Mouse (Mus musculus) heart, embryonic 10.5 days (tissue): Measurements from ENCODE around the gene Tbx6. TPM values are rescaled to one million over a fixed set of nuclear protein-coding genes. Genes with fewer than 3 reads are reported as not detected.
"Not testable (repeated sequence)": the region's sequence is repeated elsewhere in the genome, so short reads cannot be mapped to it uniquely, and the experiment has no call there.

Source experiments
- DNase-seq: peaks from one replicate; pipeline ENCODE4 v3.0.0-alpha.2; 2017; ENCODE audit warnings: low spot score
- H3K27ac ChIP-seq: fragments of 300-500 bp; sonication (generic); 2 replicates; pipeline ENCODE4 v1.5.1; 2016; ENCODE audit warnings: mild to moderate bottlenecking
- H3K27me3 ChIP-seq: fragments of 300-500 bp; sonication (generic); 2 replicates; pipeline ENCODE4 v1.6.1; 2016; ENCODE audit warnings: mild to moderate bottlenecking; ENCODE audit not compliant: poor library complexity, insufficient read depth, severe bottlenecking
- H3K36me3 ChIP-seq: fragments of 300-500 bp; sonication (generic); 2 replicates; pipeline ENCODE4 v1.6.1; 2016; ENCODE audit warnings: mild to moderate bottlenecking, moderate library complexity
- H3K4me1 ChIP-seq: fragments of 300-500 bp; sonication (generic); 2 replicates; pipeline ENCODE4 v1.6.1; 2016; ENCODE audit warnings: mild to moderate bottlenecking
- H3K4me3 ChIP-seq: fragments of 300-500 bp; sonication (generic); 2 replicates; pipeline ENCODE4 v1.5.1; 2016; ENCODE audit warnings: mild to moderate bottlenecking, moderate library complexity
- H3K9me3 ChIP-seq: fragments of 300-500 bp; sonication (generic); 2 replicates; pipeline ENCODE4 v1.6.1; 2016; ENCODE audit warnings: mild to moderate bottlenecking, moderate library complexity
- WGBS: fragments of 180-500 bp; shearing (Covaris S2); methylation state at CpG from one replicate; pipeline ENCODE4 v1.1.7; 2016; 5-methylcytosine and 5-hydroxymethylcytosine counted together
- polyA plus RNA-seq: library from polyadenylated mRNA; unstranded; fragments of >200 nt; fragmentation: Nextera tagmentation; extraction: Ambion mirVana; gene quantifications from 2 replicates; pipeline ENCODE4 v1.2.1, GENCODE M21; 2016

Tbx6 gene
- polyA plus RNA-seq, 1 experiment from 2014 or later = 0.53 TPM

DNA sequence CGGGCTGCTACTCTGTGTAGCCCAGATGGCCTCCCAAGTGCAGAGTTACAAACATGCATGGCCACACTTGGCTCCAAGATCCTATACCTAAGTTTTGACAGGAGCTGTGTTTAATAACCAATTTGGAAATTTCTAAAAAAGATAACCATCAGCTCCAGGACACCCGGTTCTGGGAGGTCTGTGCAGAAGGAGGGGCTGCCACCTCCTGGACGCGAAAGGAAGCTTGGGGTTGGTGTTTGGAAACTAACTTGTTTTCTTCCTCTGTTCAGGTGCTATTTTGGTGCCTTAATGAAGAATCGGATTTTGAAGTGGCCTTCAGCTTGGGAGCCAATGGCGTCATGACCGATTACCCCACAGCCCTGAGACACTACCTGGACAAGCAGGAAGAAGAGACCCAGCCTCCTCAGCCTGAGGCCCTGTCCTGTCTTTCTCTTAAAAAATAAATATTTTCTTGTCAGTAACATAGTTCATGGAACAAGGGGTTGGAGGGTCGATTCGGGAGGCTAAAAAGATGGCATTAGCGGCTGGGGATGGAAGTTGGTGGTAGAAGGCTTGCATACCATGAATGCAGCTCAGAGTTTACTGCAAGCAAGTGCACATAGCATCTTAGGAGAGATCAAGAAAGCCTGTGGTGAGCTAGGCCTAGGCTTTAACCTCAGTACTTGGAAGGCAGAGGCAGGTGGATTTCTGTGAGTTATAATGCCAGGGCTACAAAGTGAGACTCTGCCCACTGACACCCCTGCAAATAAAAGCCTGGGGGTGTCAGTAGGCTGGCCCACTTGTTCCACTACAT lies 5.9 kb upstream of the Tbx6 start:
- Histone ChIP-seq H3K27me3 (no peaks in the 10 kb centered on the region), H3K36me3 (peaks cover 34% of the 10 kb centered on the region), H3K27ac (peak overlapping the region; percentile 96; the same call in 1 of the 2 replicates), H3K4me1 (peaks cover 40% of the 10 kb centered on the region), H3K9me3 (no peaks in the 10 kb centered on the region), H3K4me3 (peak overlapping the region; percentile 95)
- WGBS = 75% methylated on average over 10 of the region's 10 CpGs
- DNase-seq = no peak

DNA sequence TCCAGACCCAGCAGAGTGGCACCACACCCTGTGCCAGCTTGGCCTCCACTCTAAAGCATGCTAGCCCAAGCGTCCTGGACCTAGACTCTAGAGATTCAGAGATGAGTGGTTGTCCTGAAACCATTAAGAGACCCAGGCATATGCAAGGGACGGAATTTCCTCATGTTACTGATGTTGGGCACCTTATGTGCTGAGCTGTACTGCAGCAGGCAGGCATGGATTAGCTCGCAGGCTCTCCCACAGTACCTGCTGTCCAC lies 5.4 kb upstream of the Tbx6 start:
- peaks cover 41% of the 10 kb centered on the region for H3K4me1 ChIP-seq
- no peak for DNase-seq
- H3K36me3 ChIP-seq = peaks cover 29% of the 10 kb centered on the region
- H3K4me3 ChIP-seq = peak overlapping the region; percentile 95
- no peaks in the 10 kb centered on the region for H3K27me3 ChIP-seq
- H3K27ac ChIP-seq = peak overlapping the region; percentile 96
- WGBS = 64% methylated on average over 3 of the region's 3 CpGs
- no peaks in the 10 kb centered on the region for H3K9me3 ChIP-seq

DNA sequence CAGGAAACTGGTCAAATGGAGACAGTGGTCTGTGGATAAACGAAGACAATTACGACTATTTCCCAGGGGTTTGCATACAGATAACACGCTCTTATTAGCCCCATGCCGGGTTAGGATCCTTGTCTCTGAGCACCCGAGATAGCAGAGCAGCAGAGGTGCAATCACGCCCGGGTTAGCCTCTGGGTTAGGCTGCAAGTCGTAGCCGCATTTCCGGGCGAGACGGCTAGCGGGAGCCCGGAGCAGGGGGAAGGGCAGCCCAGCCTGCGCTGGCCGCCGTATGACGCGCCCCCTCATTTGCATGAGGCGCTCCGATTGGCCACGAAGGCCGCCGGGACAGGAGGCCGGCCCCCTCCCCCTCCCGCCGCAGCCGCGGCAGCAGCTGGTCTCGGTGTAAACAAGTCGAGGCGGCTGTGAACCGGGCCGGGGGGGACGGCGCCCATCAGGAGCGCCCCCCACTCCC lies 4.7 kb upstream of the Tbx6 start, which contains the start of gene Ypel3:
Gene Ypel3, plus strand, starts transcription at position 358 of the 460 bp plus-strand sequence.
- WGBS = under 1% methylated on average over 31 of the region's 37 CpGs
- DNase-seq = peak; percentile 97
- H3K4me1 ChIP-seq = peaks cover 48% of the 10 kb centered on the region
- peak within 1 kb of the TSS; percentile 96 for H3K27ac ChIP-seq
- H3K4me3 ChIP-seq = peak within 1 kb of the TSS; percentile 95
- no peaks in the 10 kb centered on the region for H3K27me3 ChIP-seq
- peaks cover 25% of the 10 kb centered on the region for H3K36me3 ChIP-seq
- H3K9me3 ChIP-seq = no peaks in the 10 kb centered on the region

DNA sequence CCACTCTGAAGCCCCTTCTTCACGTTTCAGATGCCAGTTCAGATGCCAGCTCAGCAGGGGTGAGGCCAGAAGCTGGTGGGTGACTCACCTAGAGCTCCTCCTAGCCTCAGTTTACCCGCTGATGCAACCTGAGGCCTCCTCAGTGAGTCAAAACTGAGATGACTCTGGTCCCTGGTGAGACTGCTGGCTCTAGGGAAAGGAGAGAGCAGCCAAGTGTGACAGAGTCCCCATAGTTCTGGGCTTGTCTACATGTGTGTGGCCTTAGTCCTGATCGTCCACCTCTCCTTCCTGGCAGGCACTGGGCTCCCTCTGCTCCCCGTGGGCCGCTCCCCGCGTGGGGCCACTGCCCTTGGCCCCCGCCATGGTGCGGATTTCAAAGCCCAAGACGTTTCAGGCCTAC lies 3.8 kb upstream of the Tbx6 start:
- Histone ChIP-seq H3K4me1 (peaks cover 57% of the 10 kb centered on the region), H3K27me3 (no peaks in the 10 kb centered on the region), H3K27ac (peak overlapping the region; percentile 96), H3K9me3 (no peaks in the 10 kb centered on the region), H3K36me3 (peaks cover 20% of the 10 kb centered on the region), H3K4me3 (peak overlapping the region; percentile 95)
- 45% methylated on average over 10 of the region's 10 CpGs for WGBS
- no peak for DNase-seq

DNA sequence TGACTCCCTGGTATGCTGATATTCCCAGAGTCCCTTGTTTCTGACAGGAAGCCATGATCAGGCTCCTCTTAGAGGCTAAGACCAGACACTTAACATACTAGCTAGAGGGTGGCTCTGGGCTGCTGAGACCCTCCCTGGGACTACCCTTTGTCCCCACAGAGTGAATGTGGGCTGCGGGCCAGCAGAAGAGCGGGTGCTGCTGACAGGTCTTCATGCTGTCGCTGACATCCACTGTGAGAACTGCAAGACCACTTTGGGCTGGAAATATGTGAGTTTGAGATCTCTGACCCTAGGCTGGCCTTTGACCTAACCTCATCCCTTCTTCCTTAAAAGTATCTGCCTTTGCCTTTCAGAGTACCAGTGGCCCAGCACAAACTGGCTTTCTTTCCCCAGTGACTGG lies 3.1 kb upstream of the Tbx6 start:
- H3K9me3 ChIP-seq = no peaks in the 10 kb centered on the region
- H3K27ac ChIP-seq = 0 out of 2 replicates have a peak overlapping the region, but pooled peaks have one; percentile 96
- H3K36me3 ChIP-seq = peaks cover 17% of the 10 kb centered on the region
- peak overlapping the region; percentile 95 for H3K4me3 ChIP-seq
- H3K4me1 ChIP-seq = peaks cover 59% of the 10 kb centered on the region
- no peaks in the 10 kb centered on the region for H3K27me3 ChIP-seq
- no peak for DNase-seq
- 83% methylated on average over 3 of the region's 3 CpGs for WGBS

DNA sequence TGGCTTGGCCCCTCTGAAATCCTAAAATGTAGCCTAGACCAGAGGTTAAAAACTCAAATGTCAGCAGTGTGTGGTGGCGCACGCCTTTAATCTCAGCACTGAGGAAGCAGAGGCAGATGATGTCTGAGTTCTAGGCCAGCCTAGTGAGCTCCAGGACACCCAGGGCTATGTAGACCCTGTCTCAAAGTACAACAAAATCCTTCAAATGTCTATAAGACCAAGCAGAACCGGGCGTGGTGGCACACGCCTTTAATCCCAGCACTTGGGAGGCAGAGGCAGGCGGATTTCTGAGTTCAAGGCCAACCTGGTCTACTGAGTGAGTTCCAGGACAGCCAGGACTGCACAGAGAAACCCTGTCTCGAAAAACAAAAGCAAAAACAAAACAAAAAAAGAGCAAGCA lies 2.2 kb upstream of the Tbx6 start:
- H3K36me3 ChIP-seq = peaks cover 17% of the 10 kb centered on the region
- H3K9me3 ChIP-seq, H3K27ac ChIP-seq, H3K4me3 ChIP-seq, H3K27me3 ChIP-seq, DNase-seq: not testable (repeated sequence)
- 90% methylated on average over 7 of the region's 7 CpGs for WGBS
- peaks cover 59% of the 10 kb centered on the region for H3K4me1 ChIP-seq

DNA sequence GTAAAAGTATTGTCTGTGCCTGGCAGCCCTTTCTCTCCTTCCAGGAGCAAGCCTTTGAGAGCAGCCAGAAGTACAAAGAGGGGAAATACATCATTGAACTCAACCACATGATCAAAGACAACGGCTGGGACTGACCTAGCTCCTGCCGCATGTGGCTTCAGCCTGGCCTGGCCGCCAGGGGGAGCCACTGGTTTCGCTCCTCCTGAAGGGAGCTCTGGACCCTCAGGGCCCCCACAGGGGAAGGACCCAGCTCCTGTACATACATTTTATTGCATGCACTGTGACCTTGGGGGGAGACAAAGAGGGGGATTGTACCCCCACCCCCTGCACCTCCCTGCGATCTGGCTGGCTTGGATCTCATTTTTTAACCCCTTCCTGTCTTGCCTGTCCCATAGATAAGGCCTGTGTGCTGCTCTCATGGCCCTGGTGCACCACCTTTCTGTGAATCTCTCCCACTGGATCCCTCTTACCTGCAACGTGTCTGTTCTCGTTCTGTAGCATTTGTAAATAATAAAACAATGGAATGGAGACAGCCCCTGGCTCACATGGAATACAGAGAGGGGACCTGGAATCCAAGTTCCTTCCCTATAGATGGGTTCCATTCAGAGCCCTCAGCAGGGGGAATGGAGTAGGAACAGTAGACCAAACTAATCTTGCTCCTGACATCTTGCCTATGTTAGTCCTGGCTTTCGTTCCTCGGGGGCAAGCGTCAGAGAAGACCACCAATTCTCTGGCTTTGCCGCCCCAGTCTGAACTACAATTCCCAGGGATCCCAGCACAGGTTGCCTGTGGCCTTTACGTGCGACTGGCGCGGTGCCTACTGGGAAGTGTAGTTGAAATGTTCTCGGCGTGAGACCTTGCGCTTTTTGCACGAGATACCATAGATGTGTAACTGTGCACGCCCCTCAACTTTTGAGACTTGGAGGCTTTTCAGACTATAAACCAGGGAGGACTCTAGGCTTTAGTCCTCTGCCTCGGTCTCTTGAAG lies 1.0 kb upstream of the Tbx6 start:
- Histone ChIP-seq H3K4me3 (peak overlapping the region; percentile 63), H3K9me3 (no peaks in the 10 kb centered on the region), H3K4me1 (peaks cover 67% of the 10 kb centered on the region), H3K27me3 (no peaks in the 10 kb centered on the region), H3K36me3 (peaks cover 27% of the 10 kb centered on the region), H3K27ac (peak overlapping the region; percentile 76)
- peak; percentile 94 for DNase-seq
- 2% methylated on average over 21 of the region's 21 CpGs for WGBS

DNA sequence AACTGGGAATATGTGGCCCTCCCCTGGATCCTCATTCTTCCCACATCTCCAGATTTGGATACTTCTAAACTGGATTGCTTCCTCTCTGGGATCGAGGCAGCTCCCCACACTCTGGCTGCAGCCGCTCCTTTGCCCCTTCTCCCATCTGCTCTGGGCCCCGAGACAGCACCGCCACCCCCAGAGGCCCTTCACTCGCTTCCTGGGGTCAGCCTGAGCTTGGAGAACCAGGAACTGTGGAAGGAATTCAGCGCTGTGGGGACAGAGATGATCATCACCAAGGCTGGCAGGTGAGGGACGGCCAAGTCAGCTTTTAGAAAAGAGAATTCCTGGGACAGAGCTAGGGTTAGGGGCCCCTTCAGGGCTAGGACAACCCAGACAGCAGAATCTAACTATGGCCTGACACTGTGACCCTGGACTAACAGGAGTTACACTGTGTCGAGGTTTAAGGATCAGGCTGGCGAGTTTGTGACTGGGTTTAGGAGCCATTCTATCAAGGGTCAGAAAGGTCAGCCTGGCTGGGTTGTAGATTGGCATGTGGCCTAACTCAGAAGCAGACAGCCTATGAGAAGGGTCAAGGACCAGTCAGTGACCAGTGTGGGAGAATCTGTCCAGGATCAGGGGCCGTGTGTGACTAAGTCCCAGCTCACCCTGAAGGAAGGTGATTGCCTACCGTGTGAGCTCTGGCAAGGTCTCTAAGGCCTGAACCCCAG lies 533 bp downstream of the Tbx6 start:
- H3K4me1 ChIP-seq = peaks cover 55% of the 10 kb centered on the region
- H3K36me3 ChIP-seq = peaks cover 42% of the 10 kb centered on the region
- no peaks in the 10 kb centered on the region for H3K9me3 ChIP-seq
- DNase-seq = no peak
- no peaks in the 10 kb centered on the region for H3K27me3 ChIP-seq
- H3K4me3 ChIP-seq = peak overlapping the region; percentile 63
- 31% methylated on average over 11 of the region's 11 CpGs for WGBS
- peak overlapping the region; percentile 76 for H3K27ac ChIP-seq

DNA sequence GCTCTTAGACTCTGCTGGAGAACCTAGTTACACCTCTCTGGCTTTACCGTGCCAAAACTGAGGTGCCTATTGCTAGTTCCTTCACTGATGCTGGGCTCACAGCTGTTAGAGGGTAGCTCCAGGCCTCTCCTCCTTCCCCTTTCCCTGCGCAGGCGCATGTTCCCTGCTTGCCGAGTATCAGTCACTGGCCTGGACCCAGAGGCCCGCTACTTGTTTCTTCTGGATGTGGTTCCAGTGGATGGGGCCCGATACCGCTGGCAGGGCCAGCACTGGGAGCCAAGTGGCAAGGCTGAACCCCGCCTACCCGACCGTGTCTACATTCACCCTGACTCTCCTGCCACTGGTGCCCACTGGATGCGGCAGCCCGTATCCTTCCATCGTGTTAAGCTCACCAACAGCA lies 1.4 kb downstream of the Tbx6 start:
- Histone ChIP-seq H3K4me1 (peaks cover 46% of the 10 kb centered on the region), H3K27me3 (no peaks in the 10 kb centered on the region), H3K27ac (no peak overlapping the region), H3K36me3 (peaks cover 50% of the 10 kb centered on the region), H3K9me3 (no peaks in the 10 kb centered on the region), H3K4me3 (no peak overlapping the region)
- no peak for DNase-seq
- WGBS = 81% methylated on average over 13 of the region's 13 CpGs

DNA sequence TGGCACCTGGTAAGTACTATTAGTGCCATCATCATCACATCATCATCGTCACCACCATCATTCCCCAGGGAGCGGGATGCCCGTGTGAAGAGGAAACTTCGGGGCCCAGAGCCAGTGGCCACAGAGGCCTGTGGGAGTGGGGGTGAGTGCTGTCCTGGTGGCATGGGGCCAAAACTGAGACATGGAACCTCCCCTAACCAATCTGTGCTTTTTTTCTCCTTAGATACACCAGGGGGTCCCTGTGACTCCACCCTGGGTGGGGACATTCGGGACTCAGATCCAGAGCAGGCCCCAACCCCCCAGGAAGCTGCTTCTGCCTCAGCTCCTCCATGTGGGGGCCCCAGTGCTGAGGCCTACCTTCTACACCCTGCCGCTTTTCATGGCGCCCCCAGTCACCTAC lies 3.2 kb downstream of the Tbx6 start:
- DNase-seq = peak; percentile 73
- Histone ChIP-seq H3K9me3 (no peaks in the 10 kb centered on the region), H3K4me1 (peaks cover 40% of the 10 kb centered on the region), H3K4me3 (no peak overlapping the region), H3K27ac (no peak overlapping the region), H3K27me3 (no peaks in the 10 kb centered on the region), H3K36me3 (peaks cover 62% of the 10 kb centered on the region)
- WGBS = 82% methylated on average over 7 of the region's 7 CpGs

DNA sequence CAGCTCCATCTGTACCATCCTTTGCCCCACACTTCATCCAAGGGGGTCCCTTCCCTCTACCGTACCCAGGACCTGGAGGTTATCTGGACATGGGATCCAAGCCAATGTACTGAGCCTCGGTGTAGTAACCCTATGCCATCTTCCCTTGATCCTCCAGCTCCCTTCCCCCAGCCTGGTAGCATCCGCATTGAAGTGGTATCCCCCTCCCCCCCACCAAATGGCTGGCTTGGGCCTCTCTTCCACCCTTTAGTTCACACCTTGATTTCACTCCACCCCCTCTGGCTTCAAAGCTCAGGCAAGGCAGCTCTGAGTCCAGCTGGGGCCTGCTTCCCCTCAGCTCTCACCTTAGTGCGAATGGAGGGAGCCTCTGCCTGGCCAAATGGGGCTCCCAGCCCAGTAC lies 3.8 kb downstream of the Tbx6 start:
- Histone ChIP-seq H3K27me3 (no peaks in the 10 kb centered on the region), H3K27ac (no peak overlapping the region), H3K4me3 (no peak overlapping the region), H3K9me3 (no peaks in the 10 kb centered on the region), H3K36me3 (peaks cover 68% of the 10 kb centered on the region), H3K4me1 (peaks cover 34% of the 10 kb centered on the region)
- no peak for DNase-seq
- 72% methylated on average over 4 of the region's 4 CpGs for WGBS

DNA sequence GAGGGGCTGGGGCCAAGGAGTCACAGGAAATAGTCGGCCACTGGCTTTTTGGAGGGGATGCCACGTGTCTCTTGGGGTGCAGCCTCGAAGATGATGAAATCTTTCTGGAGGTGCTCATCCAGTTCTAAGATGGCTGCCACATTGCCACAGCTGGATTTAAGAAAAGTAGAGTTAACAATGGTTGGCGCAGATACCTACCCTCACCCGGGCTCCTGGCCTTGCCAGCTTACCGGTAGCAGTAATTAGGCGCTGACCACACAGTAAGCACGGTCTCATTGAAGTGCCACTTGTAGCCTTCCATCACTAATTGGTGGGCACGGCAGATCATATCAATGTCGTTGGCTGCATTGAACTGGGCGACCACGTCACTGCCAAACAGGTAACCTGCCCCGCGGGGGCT lies 4.9 kb downstream of the Tbx6 start:
- H3K27ac ChIP-seq = no peak overlapping the region
- DNase-seq = no peak
- H3K9me3 ChIP-seq = no peaks in the 10 kb centered on the region
- no peak overlapping the region for H3K4me3 ChIP-seq
- no peaks in the 10 kb centered on the region for H3K27me3 ChIP-seq
- H3K4me1 ChIP-seq = peaks cover 34% of the 10 kb centered on the region
- H3K36me3 ChIP-seq = peaks cover 75% of the 10 kb centered on the region
- 89% methylated on average over 14 of the region's 14 CpGs for WGBS
